Mouse (Mus musculus): Measurements from ENCODE around the gene Ranbp3.
"Not testable (repeated sequence)": the region's sequence is repeated elsewhere in the genome, so short reads cannot be mapped to it uniquely, and the experiment has no call there.

Gene Ranbp3

GRCm38 (mm10) chr17:56672941-56673646 is at the start of gene Ranbp3:
TSS of gene Ranbp3 (plus strand) at chr17:56673294.
- DNase-seq (ENCODE audit: low spot score), result peak; percentile 100

- no peak for DNase-seq (ENCODE audit: low spot score)
Measured at GRCm38 (mm10) chr17:56625495-56625894, 47.6 kb upstream of the Ranbp3 start.

- peak; percentile 48 for DNase-seq (ENCODE audit: low spot score)
Measured at GRCm38 (mm10) chr17:56626260-56626659, 46.8 kb upstream of the Ranbp3 start.

- peak; percentile 98 for DNase-seq (ENCODE audit: low spot score)
Measured at GRCm38 (mm10) chr17:56626754-56627470, 46.2 kb upstream of the Ranbp3 start, which contains the start of gene Lonp1. TSS of gene Lonp1 (minus strand) at chr17:56626887.

GRCm38 (mm10) chr17:56627530-56628277 is 45.4 kb upstream of the Ranbp3 start, which contains the start of gene Catsperd:
TSS of gene Catsperd (plus strand) at chr17:56628143.
- DNase-seq (ENCODE audit: low spot score), result peak; percentile 57

GRCm38 (mm10) chr17:56629800-56630781 is 43.0 kb upstream of the Ranbp3 start:
- not testable (repeated sequence) for DNase-seq (ENCODE audit: low spot score)

- no peak for DNase-seq (ENCODE audit: low spot score)
Measured at GRCm38 (mm10) chr17:56631807-56632206, 41.3 kb upstream of the Ranbp3 start.

GRCm38 (mm10) chr17:56634023-56634422 is 39.1 kb upstream of the Ranbp3 start:
- no peak for DNase-seq (ENCODE audit: low spot score)

- no peak for DNase-seq (ENCODE audit: low spot score)
Measured at GRCm38 (mm10) chr17:56643237-56643636, 29.9 kb upstream of the Ranbp3 start.

GRCm38 (mm10) chr17:56647546-56647945 is 25.5 kb upstream of the Ranbp3 start:
- DNase-seq (ENCODE audit: low spot score), result no peak

GRCm38 (mm10) chr17:56651801-56652200 is 21.3 kb upstream of the Ranbp3 start:
- no peak for DNase-seq (ENCODE audit: low spot score)

GRCm38 (mm10) chr17:56654771-56655170 is 18.3 kb upstream of the Ranbp3 start:
- DNase-seq (ENCODE audit: low spot score), result no peak

GRCm38 (mm10) chr17:56655311-56655710 is 17.8 kb upstream of the Ranbp3 start:
- no peak for DNase-seq (ENCODE audit: low spot score)

GRCm38 (mm10) chr17:56656171-56656570 is 16.9 kb upstream of the Ranbp3 start:
- DNase-seq (ENCODE audit: low spot score), result no peak

GRCm38 (mm10) chr17:56663659-56664058 is 9.4 kb upstream of the Ranbp3 start:
- no peak for DNase-seq (ENCODE audit: low spot score)

- DNase-seq (ENCODE audit: low spot score), result no peak
Measured at GRCm38 (mm10) chr17:56664333-56664732, 8.8 kb upstream of the Ranbp3 start.

- no peak for DNase-seq (ENCODE audit: low spot score)
Measured at GRCm38 (mm10) chr17:56666384-56666783, 6.7 kb upstream of the Ranbp3 start.

- no peak for DNase-seq (ENCODE audit: low spot score)
Measured at GRCm38 (mm10) chr17:56667591-56667990, 5.5 kb upstream of the Ranbp3 start.

- DNase-seq (ENCODE audit: low spot score), result peak; percentile 75
Measured at GRCm38 (mm10) chr17:56668384-56669144, 4.5 kb upstream of the Ranbp3 start.

- DNase-seq (ENCODE audit: low spot score), result no peak
Measured at GRCm38 (mm10) chr17:56669766-56670165, 3.3 kb upstream of the Ranbp3 start.
